13 mouse cellular contexts compared by ENCODE assay signal in genomic region chr17:62545330-62545729, GRCm38 (mm10).
DNase-seq lines count a peak whose midpoint lies in the region; ATAC-seq and TF ChIP-seq lines count a peak whose summit lies in the region.
"Had no signal": no experiment of that assay in that cellular context is flagged by ENCODE, and none has a peak within 500 bp of the region (broad histone marks: within the 10 kb centered on the region; RNA-seq: fewer than 3 reads in every experiment).

No protein-coding gene starts in this region.

- H3K4me2 ChIP-seq in midbrain, postnatal 0 days (ENCODE audit: low read depth, low read length, poor library complexity, severe bottlenecking): peak overlapping the region; percentile 18; the same call in 1 of the 2 replicates
- H3K4me2 ChIP-seq in midbrain, embryonic 15.5 days: no peak overlapping the region
- H3K4me2 ChIP-seq: midbrain, embryonic 13.5 days had no signal

- H3K27me3 ChIP-seq in midbrain, postnatal 0 days (ENCODE audit: insufficient read depth, low read length): no peaks in the 10 kb centered on the region
- H3K27me3 ChIP-seq in midbrain, embryonic 15.5 days (replicated peaks): no peaks in the 10 kb centered on the region
- H3K27me3 ChIP-seq: midbrain, embryonic 13.5 days had no signal

- no peaks in the 10 kb centered on the region for H3K9me3 ChIP-seq in midbrain, postnatal 0 days (ENCODE audit: low read length)
- H3K9me3 ChIP-seq in midbrain, embryonic 15.5 days: no peaks in the 10 kb centered on the region
- H3K9me3 ChIP-seq: midbrain, embryonic 13.5 days had no signal

- H3K9ac ChIP-seq in midbrain, postnatal 0 days (replicated peaks; ENCODE audit: low read length, poor library complexity, severe bottlenecking): no peak overlapping the region
- H3K9ac ChIP-seq in midbrain, embryonic 15.5 days: no peak overlapping the region
- H3K9ac ChIP-seq: midbrain, embryonic 13.5 days had no signal

- no peak for DNase-seq in frontal cortex, postnatal 10 days (ENCODE audit: low spot score in 2 of 2)
- DNase-seq in midbrain, postnatal 0 days (ENCODE audit: low spot score): no peak
- peak; percentile 28 to 33 for DNase-seq in layer of hippocampus, postnatal 36 days
- no peak for DNase-seq in cerebellum, adult 11-12 months
- DNase-seq in adipocyte (ENCODE audit: low spot score): no peak
- DNase-seq: B cell, adult 2 months; liver; retina, postnatal 1 day had no signal

- H3K36me3 ChIP-seq in midbrain, postnatal 0 days (ENCODE audit: insufficient read depth, low read length): no peaks in the 10 kb centered on the region
- H3K36me3 ChIP-seq in midbrain, embryonic 15.5 days (replicated peaks): no peaks in the 10 kb centered on the region
- H3K36me3 ChIP-seq: midbrain, embryonic 13.5 days had no signal

- no peak overlapping the region for H3K4me3 ChIP-seq in midbrain, postnatal 0 days (ENCODE audit: low read depth, low read length)
- no peak overlapping the region for H3K4me3 ChIP-seq in midbrain, embryonic 15.5 days
- H3K4me3 ChIP-seq: erythroblast, embryonic 14.5 days; midbrain, embryonic 13.5 days had no signal

- ATAC-seq in frontal cortex, adult (ENCODE audit: low TSS enrichment): peak; percentile 98
- no peak for ATAC-seq in midbrain, postnatal 0 days (ENCODE audit: low FRiP score)
- no peak for ATAC-seq in midbrain, embryonic 15.5 days (replicated peaks)
- no peak for ATAC-seq in granulocyte monocyte progenitor cell, adult 5-6 weeks (replicated peaks; ENCODE audit: poor library complexity, severe bottlenecking)
- ATAC-seq: midbrain, embryonic 13.5 days had no signal

- H3K27ac ChIP-seq in midbrain, postnatal 0 days (ENCODE audit: low read depth, low read length): no peak overlapping the region
- no peak overlapping the region for H3K27ac ChIP-seq in midbrain, embryonic 15.5 days
- H3K27ac ChIP-seq: midbrain, embryonic 13.5 days had no signal

- 41% methylated on average over 9 of the region's 9 CpGs for WGBS in midbrain, postnatal 0 days
- 51% methylated on average over 9 of the region's 9 CpGs for WGBS in midbrain, embryonic 15.5 days

- no peak for TF ChIP-seq CTCF in midbrain, postnatal 0 days (IDR thresholded peaks at IDR 0.05)

- H3K4me1 ChIP-seq in midbrain, postnatal 0 days (ENCODE audit: insufficient read depth, low read length): no peaks in the 10 kb centered on the region
- no peaks in the 10 kb centered on the region for H3K4me1 ChIP-seq in midbrain, embryonic 15.5 days
- H3K4me1 ChIP-seq: midbrain, embryonic 13.5 days had no signal

Comparison
In these comparisons a context has a peak if more than half of its experiments do, and no peak if none do; other contexts are left out.
1. DNase-seq: peak in layer of hippocampus, postnatal 36 days (2 of 2); none in frontal cortex, postnatal 10 days (0 of 2), midbrain, postnatal 0 days (single experiment), cerebellum, adult 11-12 months (single experiment) and adipocyte (single experiment).